Mouse (Mus musculus) liver, embryonic 14.5 days (tissue): ENCODE measurements around the gene Tmem37. TPM values are rescaled to one million over a fixed set of nuclear protein-coding genes. Genes with fewer than 3 reads are reported as not detected.

Experiments
- ATAC-seq: fragments of 200-750 bp; cut with Nextera tagmentation; 2 replicates; pipeline ENCODE4 v1.8.0; 2017; ENCODE audit warnings: moderate number of reproducible peaks, mild to moderate bottlenecking, moderate library complexity; ENCODE audit not compliant: insufficient read depth
- DNase-seq, 3 experiments: peaks; one replicate each; pipeline ENCODE4 v3.0.0-alpha.2; 2012 to 2013; ENCODE audit warnings: low read depth in 3 of 3, low spot score in 3 of 3
- H3K27ac ChIP-seq: fragments of 300-500 bp; sonication (generic); 2 replicates; pipeline ENCODE4 v1.5.1; 2014; ENCODE audit warnings: moderate library complexity, mild to moderate bottlenecking, control low read depth, inconsistent platforms
- H3K27me3 ChIP-seq: fragments of 300-500 bp; sonication (generic); 2 replicates; pipeline ENCODE4 v1.6.1; 2014; ENCODE audit warnings: mild to moderate bottlenecking, low read length, moderate library complexity; ENCODE audit not compliant: control insufficient read depth, insufficient read depth
- H3K36me3 ChIP-seq: fragments of 300-500 bp; sonication (generic); replicated peaks from 2 replicates; pipeline ENCODE4 v1.6.1; 2014; ENCODE audit warnings: low read depth; ENCODE audit not compliant: control insufficient read depth, insufficient read depth
- H3K4me1 ChIP-seq, 2 experiments: fragments of 200-500 bp in 1 of 2; fragments of 300-500 bp in 1 of 2; sonication (generic) in 1 of 2; replicated peaks; 2 replicates each; pipeline ENCODE4 v1.6.1; 2012 to 2014; ENCODE audit warnings: antibody characterized with exemption in 1 of 2, inconsistent platforms in 1 of 2, low read length in 1 of 2; ENCODE audit not compliant: control insufficient read depth in 2 of 2, insufficient read depth in 2 of 2
- H3K4me2 ChIP-seq: fragments of 300-500 bp; sonication (generic); 2 replicates; pipeline ENCODE4 v1.6.1; 2014; ENCODE audit warnings: low read depth, mild to moderate bottlenecking, control low read depth, moderate library complexity
- H3K4me3 ChIP-seq, 2 experiments: fragments of 200-500 bp in 1 of 2; fragments of 300-500 bp in 1 of 2; sonication (generic) in 1 of 2; 2 replicates each; pipeline ENCODE4 v1.5.1; 2012 to 2014; ENCODE audit warnings: low read depth in 2 of 2, low read length in 2 of 2, mild to moderate bottlenecking in 2 of 2, control low read depth in 1 of 2, inconsistent platforms in 1 of 2, moderate library complexity in 1 of 2; ENCODE audit not compliant: insufficient read depth in 1 of 2
- H3K9ac ChIP-seq: fragments of 300-500 bp; sonication (generic); replicated peaks from 2 replicates; pipeline ENCODE4 v1.6.1; 2014; ENCODE audit warnings: mild to moderate bottlenecking, control low read depth, moderate library complexity
- H3K9me3 ChIP-seq: fragments of 300-500 bp; sonication (generic); 2 replicates; pipeline ENCODE4 v1.6.1; 2016; ENCODE audit warnings: low read length, mixed read lengths; ENCODE audit not compliant: control insufficient read depth
- CTCF ChIP-seq: IDR thresholded peaks from 2 replicates; pipeline ENCODE4 v1.5.1; 2016; ENCODE audit warnings: antibody characterized with exemption, low read depth, control low read depth
- EP300 ChIP-seq: IDR thresholded peaks from 2 replicates; pipeline ENCODE4 v1.6.1; 2016; ENCODE audit warnings: antibody characterized with exemption, low read depth
- WGBS: fragments of 180-500 bp; shearing (Covaris S2); extraction: QIAGEN DNeasy Blood & Tissue Kit; methylation state at CpG from one replicate; pipeline ENCODE4 v1.1.7; 2014; ENCODE audit not compliant: insufficient replicate concordance; 5-methylcytosine and 5-hydroxymethylcytosine counted together
- polyA plus RNA-seq, 2 experiments: library from polyadenylated mRNA; depleted of rRNA in 1 of 2; stranded (reverse) in 1 of 2; unstranded in 1 of 2; fragments of >200 nt; fragmentation: Nextera tagmentation in 1 of 2; extraction: Ambion mirVana in 1 of 2; gene quantifications; 2 replicates each; pipeline versions ENCODE4 v1.2.1 to v1.2.3; 2012 to 2014

Gene Tmem37
- polyA plus RNA-seq, 2 experiments, result 31.1 to 73.9 TPM

GRCm38 (mm10) chr1:120051070-120051469, 22.8 kb downstream of the Tmem37 start:
- DNase-seq (no peak), ATAC-seq (no peak)
- 31% methylated on average over 1 of the region's 1 CpGs for WGBS
- H3K9me3 ChIP-seq, result no peaks in the 10 kb centered on the region
- no peak for TF ChIP-seq CTCF
- TF ChIP-seq EP300, result no peak
- no peak overlapping the region for H3K27ac ChIP-seq
- no peak overlapping the region for H3K9ac ChIP-seq
- H3K4me2 ChIP-seq, result no peak overlapping the region
- H3K4me3 ChIP-seq, result no peak overlapping the region
- no peaks in the 10 kb centered on the region for H3K27me3 ChIP-seq
- no peaks in the 10 kb centered on the region for H3K36me3 ChIP-seq
- H3K4me1 ChIP-seq, result peaks cover 0 to 3% of the 10 kb centered on the region in 2 experiments; a peak in 1 of 4 replicates

- no peak for ATAC-seq
- no peaks in the 10 kb centered on the region for H3K9me3 ChIP-seq
Observed at GRCm38 (mm10) chr1:120047325-120047724, 26.5 kb downstream of the Tmem37 start.

GRCm38 (mm10) chr1:120044584-120044983, 29.3 kb downstream of the Tmem37 start:
- Histone ChIP-seq H3K36me3 (no peaks in the 10 kb centered on the region), H3K4me3 (no peak overlapping the region), H3K9me3 (no peaks in the 10 kb centered on the region), H3K4me1 (no peaks in the 10 kb centered on the region), H3K9ac (no peak overlapping the region), H3K4me2 (no peak overlapping the region), H3K27me3 (no peaks in the 10 kb centered on the region), H3K27ac (no peak overlapping the region)
- TF ChIP-seq CTCF, result no peak
- TF ChIP-seq EP300, result no peak
- DNase-seq, result no peak
- ATAC-seq, result no peak
- WGBS, result 63% methylated on average over 16 of the region's 16 CpGs

More at GRCm38 (mm10) chr1:120047325-120047724, 26.5 kb downstream of the Tmem37 start:
- DNase-seq, result no peak
- TF ChIP-seq EP300, result no peak
- no peak for TF ChIP-seq CTCF
- Histone ChIP-seq H3K36me3 (no peaks in the 10 kb centered on the region), H3K4me3 (no peak overlapping the region), H3K4me2 (no peak overlapping the region), H3K4me1 (no peaks in the 10 kb centered on the region), H3K9ac (no peak overlapping the region), H3K27ac (no peak overlapping the region), H3K27me3 (no peaks in the 10 kb centered on the region)

GRCm38 (mm10) chr1:120042421-120042820, 31.5 kb downstream of the Tmem37 start:
- TF ChIP-seq CTCF (no peak), EP300 (no peak)
- H3K4me2 ChIP-seq, result no peak overlapping the region
- no peaks in the 10 kb centered on the region for H3K36me3 ChIP-seq
- 68% methylated on average over 8 of the region's 8 CpGs for WGBS
- H3K27ac ChIP-seq, result no peak overlapping the region
- H3K27me3 ChIP-seq, result no peaks in the 10 kb centered on the region
- no peak for DNase-seq
- ATAC-seq, result no peak
- no peaks in the 10 kb centered on the region for H3K9me3 ChIP-seq
- H3K4me3 ChIP-seq, result no peak overlapping the region
- peaks cover 0 to 1% of the 10 kb centered on the region in 2 experiments; a peak in 1 of 4 replicates for H3K4me1 ChIP-seq
- no peak overlapping the region for H3K9ac ChIP-seq

GRCm38 (mm10) chr1:120038594-120038993, 35.3 kb downstream of the Tmem37 start:
- Histone ChIP-seq H3K4me1 (peaks cover 0 to 5% of the 10 kb centered on the region in 2 experiments; a peak in 1 of 4 replicates), H3K27ac (no peak overlapping the region), H3K9me3 (no peaks in the 10 kb centered on the region), H3K27me3 (no peaks in the 10 kb centered on the region), H3K36me3 (no peaks in the 10 kb centered on the region), H3K4me2 (no peak overlapping the region), H3K9ac (no peak overlapping the region), H3K4me3 (no peak overlapping the region)
- DNase-seq (no peak), ATAC-seq (no peak)
- WGBS, result 36% methylated on average over 9 of the region's 9 CpGs
- TF ChIP-seq EP300 (no peak), CTCF (no peak)
